In the genomic region with DNA sequence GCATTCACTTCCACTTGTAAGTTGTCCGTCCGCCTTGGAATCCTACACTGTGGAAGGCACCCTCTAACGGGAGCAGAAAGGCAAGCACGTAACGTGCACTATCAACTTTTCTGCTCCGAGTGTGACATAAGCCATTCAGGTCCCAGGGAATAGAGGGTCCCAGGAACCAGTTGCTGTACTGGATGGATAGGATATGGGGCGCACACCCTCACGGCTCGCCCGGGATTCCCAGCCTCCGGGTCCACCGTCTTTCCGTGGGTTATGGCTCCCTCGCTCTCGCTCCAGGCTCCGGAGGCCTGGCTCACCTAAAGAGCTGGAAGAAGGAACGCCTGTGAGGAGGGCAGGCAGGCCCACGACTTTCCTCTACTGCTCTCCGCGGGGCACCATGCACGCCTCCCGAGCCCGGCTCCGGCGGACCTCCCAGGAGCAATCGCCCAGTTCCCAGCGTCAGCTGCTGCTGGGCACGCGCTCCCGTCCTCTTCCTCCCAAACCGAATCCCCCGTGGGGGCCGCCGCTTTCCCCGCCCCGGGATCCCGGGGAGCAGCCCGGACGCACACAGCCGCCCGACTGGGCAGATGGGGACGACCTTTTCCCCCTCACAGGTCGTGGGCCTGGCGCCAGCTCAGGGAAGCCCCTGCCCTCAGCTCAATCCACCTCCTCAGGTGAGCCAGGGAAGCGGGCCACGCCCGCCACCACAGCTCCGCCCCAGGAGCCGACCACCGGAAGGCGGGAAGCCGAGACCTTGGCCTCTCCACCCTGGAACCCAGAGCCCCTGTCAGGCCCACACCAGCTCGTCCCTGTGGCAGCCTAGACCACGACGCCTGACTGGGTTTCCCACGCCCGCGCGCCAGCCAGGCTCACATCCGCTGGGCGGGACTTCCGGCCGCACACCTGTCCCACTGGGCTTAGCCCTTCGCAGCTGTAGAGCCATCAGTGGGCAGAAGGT, we compare ENCODE assay signal across 8 mouse cellular contexts. TPM values are rescaled to one million over a fixed set of nuclear protein-coding genes. Genes with fewer than 3 reads are reported as not detected.
DNase-seq lines count a peak whose midpoint lies in the region; ATAC-seq and TF ChIP-seq lines count a peak whose summit lies in the region.

A gene (minus strand): TSS at position 850 of the 946 bp plus-strand sequence.

- ATAC-seq in granulocyte monocyte progenitor cell, adult 5-6 weeks (replicated peaks; ENCODE audit: poor library complexity, severe bottlenecking), result peak; percentile 82
- ATAC-seq in midbrain, embryonic 16.5 days, result peak; percentile 93

- H3K9me3 ChIP-seq in midbrain, embryonic 16.5 days (replicated peaks; ENCODE audit: control insufficient read depth, low read length, poor library complexity, severe bottlenecking), result no peaks in the 10 kb centered on the region

- WGBS in liver, adult 2 months, result 7% methylated on average over 64 of the region's 64 CpGs
- 2% methylated on average over 63 of the region's 64 CpGs for WGBS in midbrain, embryonic 16.5 days

- peaks cover 13% of the 10 kb centered on the region for H3K36me3 ChIP-seq in liver, adult 2 months (ENCODE audit: control insufficient read depth, insufficient read depth, low read length)
- peaks cover 12% of the 10 kb centered on the region for H3K36me3 ChIP-seq in midbrain, embryonic 16.5 days (ENCODE audit: control insufficient read depth, insufficient read depth, low read length)

- H3K79me2 ChIP-seq in liver, adult 2 months (ENCODE audit: control insufficient read depth, insufficient read depth, low read length), result no peaks in the 10 kb centered on the region

- H3K27ac ChIP-seq in liver, adult 2 months (replicated peaks; ENCODE audit: insufficient read depth, low read depth, low read length), result no peak within 1 kb of the TSS
- peak within 1 kb of the TSS; percentile 47; the same call in 1 of the 2 replicates for H3K27ac ChIP-seq in midbrain, embryonic 16.5 days (ENCODE audit: low read length)

- TF ChIP-seq POLR2A in liver, adult 2 months (IDR thresholded peaks at IDR 0.05; ENCODE audit: extremely low read depth, insufficient read depth, low read length), result no peak

- peak within 1 kb of the TSS; percentile 100 for H3K4me2 ChIP-seq in midbrain, embryonic 16.5 days (ENCODE audit: low read length)

- no peak for TF ChIP-seq CTCF in liver, adult 2 months (IDR thresholded peaks at IDR 0.05; ENCODE audit: low read depth, low read length)

- peaks cover 2% of the 10 kb centered on the region; the same call in 1 of the 2 replicates for H3K4me1 ChIP-seq in liver, adult 2 months (ENCODE audit: control insufficient read depth, insufficient read depth, low read length)
- no peaks in the 10 kb centered on the region for H3K4me1 ChIP-seq in midbrain, embryonic 16.5 days (ENCODE audit: control insufficient read depth, insufficient read depth, low read length)

- peak within 1 kb of the TSS; percentile 51 for H3K4me3 ChIP-seq in liver, adult 2 months (ENCODE audit: insufficient read depth, low read depth, low read length)
- peak within 1 kb of the TSS; percentile 73 for H3K4me3 ChIP-seq in midbrain, embryonic 16.5 days (ENCODE audit: low read depth, low read length)

- H3K27me3 ChIP-seq in liver, adult 2 months (ENCODE audit: control insufficient read depth, insufficient read depth, low read length), result no peaks in the 10 kb centered on the region
- no peaks in the 10 kb centered on the region for H3K27me3 ChIP-seq in midbrain, embryonic 16.5 days (ENCODE audit: control insufficient read depth, insufficient read depth, low read depth, low read length)

- peak; percentile 33 to 60 for DNase-seq in adrenal gland, adult (ENCODE audit: inconsistent age in 2 of 2, low spot score in 1 of 2)
- no peak for DNase-seq in adrenal gland, adult 8-10 months
- DNase-seq in embryo, embryonic 11 days, result peak; percentile 62
- DNase-seq in kidney, adult 18-20 months, result peak; percentile 56
- no peak for DNase-seq in liver, adult 2 months (ENCODE audit: extremely low read depth, low read depth, low spot score)
- DNase-seq in spleen, postnatal 36 days (ENCODE audit: low spot score in 2 of 2), result peak; percentile 65 to 69

- H3K9ac ChIP-seq in liver, adult 2 months (ENCODE audit: low read depth, low read length), result peak within 1 kb of the TSS; percentile 39
- peak within 1 kb of the TSS; percentile 86 for H3K9ac ChIP-seq in midbrain, embryonic 16.5 days (ENCODE audit: low read depth, low read length)

RNA-seq across cellular contexts. Expression of the gene that starts here (rescaled TPM):
- total RNA-seq in adrenal gland, adult 8-10 months (2022), result under 1 TPM in 2 of 4 experiments, not detected in 2; 0.16 to 0.52 TPM
- not detected in 2 replicates for total RNA-seq in granulocyte monocyte progenitor cell, adult 5-6 weeks (2014; fragmentation: Nextera tagmentation)
- total RNA-seq in granulocyte monocyte progenitor cell, adult 5-6 weeks (2017), result not detected in 2 replicates
- total RNA-seq in liver, adult 2 months (2014; rRNA removed), result not detected in 2 replicates
- not detected in 2 replicates for polyA plus RNA-seq in liver, adult 2 months (2012; rRNA removed)
- 0.70 and 0.81 TPM in 2 replicates for polyA plus RNA-seq in midbrain, embryonic 16.5 days (2015; fragmentation: Nextera tagmentation; extraction: Ambion mirVana)

Comparison
In these comparisons a context has a peak if more than half of its experiments do, and no peak if none do; other contexts are left out.
1. DNase-seq: peak in adrenal gland, adult (2 of 2), embryo, embryonic 11 days (single experiment), kidney, adult 18-20 months (single experiment) and spleen, postnatal 36 days (2 of 2); none in adrenal gland, adult 8-10 months (single experiment) and liver, adult 2 months (single experiment).
2. Peak in ATAC-seq in granulocyte monocyte progenitor cell, adult 5-6 weeks; RNA of the gene not detected or under 1 TPM.
3. Peak in ATAC-seq, H3K4me3 ChIP-seq, H3K27ac ChIP-seq, H3K9ac ChIP-seq and H3K4me2 ChIP-seq in midbrain, embryonic 16.5 days; RNA of the gene not detected or under 1 TPM.